Mouse (Mus musculus) lung, adult 2 months (tissue): Measurements from ENCODE around the gene Zfp775.

Experiments used
- CTCF ChIP-seq: fragments of 200-500 bp; IDR thresholded peaks from 2 replicates; pipeline ENCODE4 v1.5.1; 2011; ENCODE audit warnings: mild to moderate bottlenecking, low read length, control low read depth; ENCODE audit not compliant: insufficient read depth
- POLR2A ChIP-seq: fragments of 200-500 bp; IDR thresholded peaks from 2 replicates; pipeline ENCODE4 v1.6.1; 2011; ENCODE audit warnings: low read depth, mild to moderate bottlenecking, control low read depth, low read length, borderline replicate concordance; ENCODE audit errors: extremely low read depth

- TF ChIP-seq CTCF (no peak), POLR2A (no peak)
These were observed 1.3 kb upstream of the Zfp775 start for GRCm38 (mm10) chr6:48600594-48600993.
